Mouse (Mus musculus) adrenal gland, postnatal 36 days (tissue): Measurements from ENCODE around the gene Ccdc27. TPM values are rescaled to one million over a fixed set of nuclear protein-coding genes. Genes with fewer than 3 reads are reported as not detected.
A peak's percentile ranks its signal among the peaks of the same experiment; 100 is the strongest.

Experiments
- DNase-seq, 2 experiments: peaks; one replicate each; pipeline ENCODE4 v3.0.0; 2021; ENCODE audit warnings: mixed read lengths in 1 of 2
- long read RNA-seq, 2 experiments: library from polyadenylated mRNA; stranded (forward); transcript quantifications; one replicate each; pipeline ENCODE4 v2.0.0; 2021; ENCODE audit warnings: borderline sequencing depth in 2 of 2
- total RNA-seq, 2 experiments: library from RNA; stranded (reverse); gene quantifications; 2 replicates each; pipeline ENCODE4 v1.2.3; 2021

The Ccdc27 gene
- not detected for total RNA-seq
- long read RNA-seq, experiment 1 = 0 reads
- long read RNA-seq, experiment 2, partial matches to known transcripts = 0 of 1 reads
- long read RNA-seq, experiment 2, other reads (novel, unspliced or antisense) = 1 of 1 reads

DNA sequence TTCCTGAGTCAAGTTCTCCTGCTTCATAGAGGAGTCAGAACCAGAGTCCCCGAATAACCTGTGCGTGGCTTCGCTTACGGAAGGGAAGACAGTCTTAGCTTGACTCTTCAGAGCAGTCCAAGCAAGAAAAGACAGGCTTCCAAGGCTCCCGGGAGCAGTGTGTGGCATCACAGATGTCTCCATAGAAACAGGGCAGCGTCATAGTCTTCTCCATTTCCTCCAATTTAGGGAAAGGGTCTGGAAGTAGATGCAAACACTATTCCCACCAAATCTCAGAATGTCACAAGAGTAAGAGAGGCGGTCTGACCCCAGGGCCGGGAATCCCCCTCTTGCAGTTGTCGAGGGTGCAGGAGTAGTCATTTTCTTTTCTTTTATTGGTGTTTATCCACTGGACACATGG, at the start of gene Ccdc27:
Gene Ccdc27, minus strand, starts transcription at position 101 of the 400 bp plus-strand sequence.
- DNase-seq = no peak

DNA sequence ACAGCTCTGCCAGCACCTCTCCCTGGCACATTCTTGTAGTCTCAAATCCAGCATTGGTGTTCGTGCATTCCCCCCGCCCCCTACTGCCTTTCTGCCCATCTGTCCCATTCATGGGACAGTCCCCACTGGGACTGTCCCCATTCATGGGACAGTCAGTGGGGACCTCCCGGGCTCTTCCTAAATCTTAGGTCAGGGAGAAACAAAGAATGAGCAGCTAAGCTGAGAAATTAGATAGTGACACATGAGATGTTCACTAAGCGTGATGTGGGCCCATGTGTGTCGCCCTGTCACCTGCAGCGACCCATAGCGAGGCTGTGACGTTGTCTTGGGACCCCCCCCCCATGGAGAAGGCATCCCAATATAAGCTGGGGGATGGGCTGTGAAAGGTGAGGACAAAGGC, 48.9 kb upstream of the Ccdc27 start:
- no peak for DNase-seq

DNA sequence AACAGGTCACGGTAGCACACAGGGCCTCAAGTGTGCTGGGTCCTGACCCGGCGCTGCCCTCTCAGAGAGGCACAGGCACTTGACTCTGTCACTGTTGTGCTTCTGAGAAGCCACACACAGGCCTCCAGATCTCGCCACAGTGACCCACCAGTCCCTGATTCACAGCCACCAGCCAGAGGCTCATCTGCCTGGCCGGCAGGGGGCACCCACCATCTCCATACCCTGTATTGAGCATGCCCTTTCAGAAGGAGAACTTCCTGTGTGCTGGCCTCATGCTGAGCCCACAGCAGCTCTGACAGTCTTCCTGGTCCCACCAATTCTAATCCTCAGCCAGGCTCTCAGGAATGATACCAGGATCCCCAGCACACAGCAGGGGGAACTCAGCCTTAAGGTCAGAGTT, 46.7 kb upstream of the Ccdc27 start:
- no peak for DNase-seq

DNA sequence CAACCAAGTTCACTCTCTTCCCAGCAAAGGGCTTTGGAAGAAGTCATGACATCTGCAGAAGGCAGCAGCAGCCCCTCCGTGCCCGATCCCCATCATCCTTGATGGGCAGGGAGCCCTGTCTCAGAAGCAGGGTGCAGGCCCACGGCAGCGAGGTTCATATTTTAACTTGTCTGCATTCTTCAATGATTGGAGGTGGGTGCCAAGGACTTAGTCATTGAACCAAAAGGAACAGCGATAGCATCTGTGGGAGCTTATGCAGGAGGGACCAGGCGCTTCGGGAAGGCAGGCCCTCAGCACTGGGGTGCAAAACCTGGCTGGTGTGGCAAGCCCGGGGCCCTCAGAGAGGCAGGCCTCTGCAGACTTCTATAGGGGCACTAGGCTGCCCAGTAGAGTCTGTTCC, 44.0 kb upstream of the Ccdc27 start:
- DNase-seq = no peak

DNA sequence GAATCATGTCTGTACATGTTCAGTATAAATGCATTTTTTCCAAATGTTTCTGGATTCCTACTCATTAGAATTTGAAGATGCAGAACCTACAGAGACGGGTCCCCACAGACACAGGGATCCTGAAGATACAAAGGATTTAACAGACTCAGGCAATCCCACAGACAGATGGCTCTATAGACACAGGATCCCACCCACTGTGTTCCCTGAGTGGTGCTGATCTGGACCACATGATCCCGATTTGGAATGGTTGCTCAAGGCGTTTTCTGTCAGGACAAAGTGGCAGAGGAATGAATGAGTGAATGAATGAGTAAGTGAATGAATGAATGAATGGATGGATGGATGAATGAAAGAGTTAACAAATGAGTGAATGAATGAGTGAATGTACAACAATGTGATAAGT, 43.4 kb upstream of the Ccdc27 start:
- DNase-seq = no peak

DNA sequence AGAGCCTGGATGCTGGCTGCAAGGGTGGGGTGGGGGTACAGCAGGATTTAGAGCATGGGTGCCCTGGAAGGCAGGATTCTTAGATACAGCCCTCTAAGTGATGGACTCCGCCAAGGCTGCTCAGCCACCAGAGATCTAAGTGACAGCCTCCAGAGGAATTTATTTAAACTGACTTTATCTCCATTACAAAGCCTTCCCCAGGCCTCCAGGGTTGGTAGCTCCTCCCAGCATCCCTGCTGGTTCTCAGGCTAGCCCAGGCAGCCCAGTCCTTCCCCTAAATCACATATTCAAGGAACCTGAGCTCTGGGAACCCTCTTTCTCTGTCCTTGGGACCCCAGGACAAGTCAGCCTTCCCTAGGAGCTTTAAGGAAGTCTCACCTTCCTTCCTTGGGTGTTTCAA, 39.5 kb upstream of the Ccdc27 start:
- DNase-seq = no peak

DNA sequence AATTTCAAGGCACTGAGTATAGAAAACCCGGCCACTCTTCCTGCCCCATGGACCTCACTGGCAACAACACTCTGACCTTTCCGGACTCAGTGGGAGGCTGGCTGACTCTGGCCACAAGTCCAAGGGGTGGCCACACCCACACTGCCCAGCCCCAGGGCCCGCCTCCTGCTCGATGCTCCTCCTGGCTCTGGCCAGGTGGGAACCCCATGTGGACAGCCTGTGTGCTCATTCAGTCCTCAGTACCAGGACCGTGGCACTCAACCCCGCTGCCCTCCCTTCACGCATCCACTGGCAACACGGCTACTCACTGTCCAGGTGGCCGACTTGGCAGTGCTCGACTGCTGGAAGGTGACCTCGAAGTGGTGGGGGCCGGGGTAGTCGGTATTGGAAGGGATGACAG, 38.5 kb upstream of the Ccdc27 start:
- DNase-seq = no peak

DNA sequence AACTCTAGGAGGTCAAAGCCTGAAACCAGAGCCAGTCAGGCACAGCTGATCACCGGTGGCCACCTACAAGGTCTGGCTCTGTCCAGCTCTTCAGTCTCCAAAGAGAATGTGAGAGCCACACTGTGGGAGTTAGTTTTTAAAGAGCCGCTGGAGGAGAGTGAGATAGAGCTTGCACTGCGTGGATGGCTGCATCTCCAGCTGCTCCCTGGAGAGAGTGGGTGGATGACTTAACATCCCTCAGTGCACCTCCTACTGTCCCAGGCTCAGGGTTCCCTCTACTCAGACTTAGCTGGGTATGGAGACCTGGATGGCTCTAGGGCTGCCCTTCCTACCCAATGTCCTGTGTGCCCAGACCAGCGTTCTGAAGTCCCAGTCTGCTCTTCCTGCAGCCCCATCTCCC, 37.7 kb upstream of the Ccdc27 start:
- no peak for DNase-seq

DNA sequence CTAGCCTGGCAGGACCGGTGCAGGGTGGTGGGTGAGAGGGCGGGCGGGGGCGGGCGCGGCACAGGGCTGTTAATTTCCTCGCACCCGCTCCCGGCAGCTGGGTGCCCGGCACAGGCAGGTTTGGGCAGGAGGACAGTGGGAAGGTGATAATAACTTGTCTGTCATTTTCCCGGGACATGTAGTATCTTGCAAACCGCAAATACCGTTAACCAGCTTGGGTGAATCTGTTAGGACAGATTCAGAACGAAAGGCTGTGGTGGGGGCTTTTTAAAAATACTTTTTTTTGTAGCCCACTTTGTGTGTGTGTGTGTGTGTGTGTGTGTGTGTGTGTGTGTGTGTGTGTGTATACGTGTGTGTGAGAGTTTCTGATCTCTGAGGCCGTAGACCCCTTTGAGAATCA, 29.5 kb upstream of the Ccdc27 start:
- no peak for DNase-seq

DNA sequence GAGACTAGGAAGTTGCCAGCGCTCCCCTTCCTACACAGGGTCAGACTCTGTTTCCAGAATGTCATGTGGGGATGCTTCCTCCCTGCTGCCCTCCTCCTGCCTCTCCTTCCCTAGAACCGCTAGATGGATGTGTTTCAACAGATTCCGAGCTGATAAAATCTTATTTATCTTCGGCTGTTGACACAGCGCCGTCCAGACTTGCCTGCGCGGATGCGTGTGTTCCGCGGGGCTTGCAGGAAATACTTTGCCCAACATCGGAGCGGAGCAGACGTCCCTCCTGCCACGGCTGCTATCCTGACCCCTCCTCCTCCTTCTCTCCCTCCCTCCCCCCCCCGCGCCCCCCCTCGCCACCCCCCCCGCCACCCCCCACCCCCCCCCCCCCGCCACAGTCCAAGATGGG, 29.0 kb upstream of the Ccdc27 start:
- DNase-seq = no peak

DNA sequence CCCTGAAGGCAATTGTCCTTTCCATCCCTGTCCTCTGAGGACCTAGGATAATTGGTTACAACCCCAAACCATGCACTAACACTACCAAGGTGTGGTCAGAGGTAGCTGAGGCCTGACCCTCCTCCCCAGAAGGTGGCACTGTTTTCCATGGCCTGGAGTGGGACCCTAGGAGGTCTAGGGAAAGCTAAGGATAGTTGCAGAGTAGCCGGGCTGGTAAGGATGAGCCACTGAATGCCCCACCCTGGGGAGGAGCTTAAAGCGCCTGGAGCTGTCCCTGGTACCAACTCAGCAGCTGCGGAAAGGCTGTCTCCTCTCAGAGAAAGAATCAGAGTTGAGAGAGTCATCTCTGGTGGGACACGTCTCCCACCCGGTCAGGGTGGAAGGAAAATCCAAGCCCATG, 28.4 kb upstream of the Ccdc27 start:
- DNase-seq = peak; percentile 51 to 56

DNA sequence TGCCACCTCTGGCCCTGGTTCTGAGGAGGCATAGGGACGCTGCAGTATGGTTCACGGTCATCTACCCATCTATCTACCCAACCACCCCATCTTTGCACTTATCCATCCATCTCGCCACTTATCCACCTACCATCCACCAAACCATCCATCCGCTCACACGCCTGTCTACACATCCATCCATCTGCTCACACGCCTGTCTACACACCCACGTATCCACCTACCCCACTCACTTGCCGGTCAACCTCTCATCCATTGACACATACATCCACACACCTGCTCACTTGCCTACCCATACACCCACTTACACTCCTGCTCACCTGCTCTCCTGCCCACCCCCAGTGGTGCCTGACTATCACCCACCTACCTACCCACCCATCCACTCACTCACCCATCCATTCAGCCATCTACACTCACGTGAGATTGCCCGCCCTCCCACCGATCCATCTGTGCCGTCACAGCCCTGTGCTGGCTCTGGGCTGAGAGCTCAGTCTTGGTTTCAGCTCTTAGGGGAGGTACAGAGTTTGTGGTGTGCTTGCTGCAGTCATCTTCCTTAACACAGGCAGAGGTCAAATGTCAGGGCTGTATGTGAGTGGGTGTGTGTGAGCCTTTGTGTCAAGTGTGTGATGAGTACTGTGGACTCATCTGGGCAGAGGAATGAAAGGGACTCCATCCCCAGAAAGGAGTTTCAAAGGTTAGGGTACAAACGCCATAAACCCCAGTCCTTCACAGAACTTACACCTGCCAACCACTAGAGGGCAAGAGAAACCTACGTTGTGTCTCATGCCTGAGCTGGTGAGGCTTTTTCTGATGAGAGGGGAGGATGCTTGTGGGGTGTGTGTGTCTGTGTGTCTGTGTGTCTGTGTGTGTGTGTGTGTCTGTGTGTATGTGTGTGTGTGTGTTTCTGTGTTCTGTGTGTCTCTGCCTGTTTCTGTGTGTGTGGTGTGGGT, 22.6 kb upstream of the Ccdc27 start:
- peak; percentile 8 to 15 for DNase-seq

DNA sequence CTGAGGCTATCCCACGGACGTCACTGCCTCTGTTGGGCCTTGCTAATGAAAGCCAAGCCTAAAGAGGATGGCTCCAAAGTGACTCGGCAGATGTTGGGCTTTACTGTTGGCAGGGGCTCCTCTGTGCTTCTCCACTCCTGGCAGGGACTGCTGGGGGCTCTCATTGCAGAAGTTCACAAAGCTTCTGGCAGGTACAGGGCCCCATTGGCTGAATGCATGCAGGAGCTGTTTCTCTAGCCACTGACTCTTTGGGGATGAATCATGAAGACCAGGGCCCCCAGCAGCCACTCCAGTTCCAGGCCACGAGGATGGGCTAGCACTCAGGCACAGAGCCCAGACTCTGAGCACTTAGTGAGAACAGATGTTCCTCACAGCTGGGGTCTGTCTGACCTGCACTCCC, 15.2 kb upstream of the Ccdc27 start:
- no peak for DNase-seq

DNA sequence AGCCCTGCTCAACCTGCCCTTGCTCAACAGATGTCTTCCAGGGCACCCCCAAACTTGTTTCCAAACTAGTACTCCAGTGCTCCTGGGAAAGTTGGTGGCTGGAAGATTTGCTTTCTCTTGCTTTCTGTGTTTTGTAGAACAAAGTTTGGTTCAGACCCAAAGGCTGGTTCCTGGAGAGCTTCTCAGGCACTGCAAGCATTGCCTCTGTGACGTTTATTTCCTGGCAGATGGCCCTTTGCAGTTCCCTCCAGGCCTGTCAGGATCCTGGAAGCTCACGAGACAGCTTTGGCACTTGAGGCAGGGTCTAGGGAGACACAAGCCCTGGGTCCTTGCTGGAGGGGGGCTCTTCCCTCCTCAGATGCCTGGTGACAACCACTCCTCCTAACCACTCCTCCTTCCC, 14.2 kb upstream of the Ccdc27 start:
- peak in 1 of 2 experiments; percentile 17 for DNase-seq

DNA sequence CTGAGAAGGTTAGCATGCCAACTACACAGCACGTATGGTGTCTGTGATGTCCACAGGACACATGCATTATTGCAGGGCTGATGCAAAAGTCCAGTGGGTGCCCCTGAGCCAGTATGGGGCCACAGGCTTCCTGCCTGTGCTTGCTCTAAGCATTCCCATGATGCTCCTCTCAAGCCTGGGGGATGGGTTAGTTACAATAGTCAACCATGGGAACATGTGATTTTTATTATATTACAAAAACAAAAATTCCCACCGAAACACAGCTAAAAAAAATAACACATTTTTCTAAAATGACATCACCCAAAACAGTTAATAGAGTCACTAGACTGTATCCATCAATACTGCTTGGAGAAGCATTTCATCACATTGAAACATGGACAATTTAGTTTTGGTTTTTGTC, 13.6 kb upstream of the Ccdc27 start:
- no peak for DNase-seq

DNA sequence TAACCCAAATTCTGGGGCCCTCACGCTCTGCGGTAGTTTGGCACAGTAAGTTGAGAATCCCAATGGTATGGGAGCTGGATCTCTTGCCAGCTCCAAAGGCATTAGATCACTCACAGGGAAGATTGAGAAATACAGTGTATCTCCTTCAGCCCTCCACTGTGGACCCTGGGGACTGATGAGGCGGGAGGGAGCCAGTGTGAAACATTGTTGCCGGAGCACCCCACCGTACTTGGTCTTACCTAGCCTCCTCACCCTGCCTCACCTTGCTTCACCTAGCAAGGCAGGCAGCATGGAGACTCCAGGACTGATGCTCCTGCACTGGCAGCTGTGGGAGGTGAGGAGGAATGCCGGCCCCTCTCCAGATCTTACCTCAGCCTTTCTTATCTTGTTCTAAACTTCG, 13.0 kb upstream of the Ccdc27 start:
- no peak for DNase-seq

DNA sequence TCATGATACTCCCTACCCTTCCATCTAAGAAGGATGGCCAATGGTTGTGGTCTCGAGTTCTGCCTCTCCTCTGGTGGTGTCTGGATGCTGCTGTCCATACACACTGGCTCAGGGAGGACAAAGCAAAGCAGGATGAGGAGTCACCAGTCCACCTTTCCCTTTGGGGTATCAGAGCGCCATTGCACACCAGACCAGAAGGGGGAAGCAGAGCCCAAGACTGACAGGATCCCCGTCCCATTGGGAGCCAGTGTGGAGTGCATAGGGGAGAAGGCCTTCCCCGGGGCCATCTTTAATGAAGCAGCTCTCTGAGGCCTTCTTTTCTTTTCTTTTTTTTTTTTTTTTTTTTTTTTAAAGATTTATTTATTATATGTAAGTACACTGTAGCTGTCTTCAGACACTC, 10.6 kb upstream of the Ccdc27 start:
- DNase-seq = no peak

DNA sequence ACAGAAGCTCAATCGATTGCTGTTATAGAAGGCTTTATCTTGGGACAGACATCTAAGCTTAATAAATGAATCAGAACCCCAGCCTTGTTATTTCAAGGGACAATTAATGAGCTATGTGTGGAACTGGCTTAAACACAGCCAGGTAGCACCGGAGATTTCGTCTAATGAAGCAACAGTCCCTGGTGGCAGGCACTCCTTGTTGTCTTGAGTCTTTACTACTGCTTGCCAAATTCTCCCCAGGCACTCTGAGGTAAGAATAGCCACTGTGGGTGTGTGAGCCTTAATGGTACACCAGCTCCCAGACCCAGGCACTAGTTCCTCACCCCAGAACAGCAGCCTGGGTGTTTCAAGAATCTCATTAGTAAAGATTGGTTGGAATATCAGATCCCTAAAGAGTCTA, 8.9 kb upstream of the Ccdc27 start:
- no peak for DNase-seq

DNA sequence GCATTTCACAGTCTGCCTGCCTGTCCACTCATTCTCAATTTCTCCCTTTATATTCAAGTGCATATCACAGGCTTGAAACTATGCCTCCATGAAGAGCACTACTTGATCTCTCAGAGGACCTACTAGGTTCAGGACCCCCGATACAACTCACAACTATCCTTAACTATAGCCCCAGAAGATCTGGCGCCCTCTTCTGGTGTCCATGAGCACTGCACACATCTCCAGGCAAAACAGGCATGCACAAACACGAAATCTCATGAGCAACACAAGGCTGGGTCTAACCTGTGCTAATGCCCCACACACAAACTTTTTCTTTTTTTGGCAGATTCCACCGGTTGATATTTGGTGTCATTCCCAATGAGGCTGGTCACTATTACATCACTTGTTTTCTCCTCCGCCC, 3.4 kb upstream of the Ccdc27 start:
- DNase-seq = no peak

DNA sequence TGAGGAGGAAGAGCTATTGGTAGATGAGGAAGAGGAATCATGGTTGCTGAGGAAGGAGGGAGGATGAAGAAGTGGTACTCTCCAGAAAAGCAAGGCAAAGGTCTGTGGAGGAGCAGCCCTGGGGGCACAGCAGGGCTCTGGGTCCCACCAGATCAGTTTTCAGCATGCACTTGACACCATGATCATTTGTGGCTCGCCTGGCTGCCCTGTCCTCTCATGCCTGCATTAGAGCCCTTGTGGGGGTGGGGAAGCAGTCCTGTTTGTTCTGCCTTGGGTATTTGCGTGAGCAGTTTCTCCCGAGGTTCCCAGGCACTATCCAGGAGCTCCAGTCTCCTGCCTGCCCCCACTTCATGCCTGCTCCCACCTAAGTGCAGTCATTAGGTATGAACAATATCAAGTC, 5.4 kb downstream of the Ccdc27 start:
- DNase-seq = no peak

DNA sequence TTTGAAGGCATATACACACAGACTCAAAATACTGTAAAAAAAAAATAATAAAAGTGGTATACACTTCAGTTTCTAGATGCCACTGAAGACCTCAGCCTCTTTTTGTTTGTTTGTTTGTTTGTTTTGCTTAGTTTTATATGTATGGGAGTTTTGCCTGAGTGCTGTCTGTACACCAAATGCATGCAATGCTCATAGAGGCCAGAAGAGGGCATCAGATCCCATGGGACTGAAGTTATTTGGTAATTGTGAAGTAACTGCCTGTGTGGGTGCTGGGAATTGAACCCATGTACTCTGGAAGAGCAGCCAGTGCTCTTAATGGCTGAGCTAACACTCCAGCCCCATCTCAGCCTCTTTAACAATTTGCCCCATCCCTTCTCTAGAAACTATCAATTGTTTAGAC, 13.8 kb downstream of the Ccdc27 start:
- no peak for DNase-seq

DNA sequence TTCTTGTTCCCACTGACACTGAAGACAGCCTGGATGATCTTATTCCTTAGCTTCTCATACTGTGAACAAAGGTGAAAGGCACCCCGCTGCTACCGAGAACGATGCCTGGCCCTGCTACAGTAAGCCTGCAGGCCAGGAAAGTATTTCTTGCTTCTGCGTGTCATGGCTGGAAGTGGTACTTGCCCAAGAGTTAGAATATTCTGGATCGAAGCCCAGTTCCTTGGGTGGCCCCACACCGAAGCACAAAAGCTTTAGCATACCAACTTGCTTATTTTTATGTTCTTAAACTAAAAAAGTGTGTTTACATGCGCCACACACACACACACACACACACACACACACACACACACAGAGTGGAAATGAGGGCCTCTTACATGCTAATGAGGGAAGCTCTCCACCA, 14.4 kb downstream of the Ccdc27 start:
- no peak for DNase-seq

DNA sequence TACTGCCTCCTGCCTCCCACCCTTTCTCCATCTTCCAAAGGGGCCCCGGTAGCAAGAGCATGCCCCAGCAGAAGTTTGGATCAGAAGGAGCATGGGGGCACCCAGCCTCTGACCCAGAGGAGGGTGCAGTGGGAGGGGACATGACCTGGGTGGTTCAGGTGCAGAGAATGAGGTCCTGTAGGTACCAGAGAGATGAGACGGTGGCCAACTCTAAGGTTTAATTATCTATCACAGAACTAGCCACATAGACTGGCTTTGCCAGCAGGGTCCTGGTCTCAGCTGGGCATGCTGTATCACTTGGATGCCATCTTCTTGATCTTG, 16.1 kb downstream of the Ccdc27 start:
- DNase-seq = no peak
